28 mouse cellular contexts compared by ENCODE assay signal in the genomic region with DNA sequence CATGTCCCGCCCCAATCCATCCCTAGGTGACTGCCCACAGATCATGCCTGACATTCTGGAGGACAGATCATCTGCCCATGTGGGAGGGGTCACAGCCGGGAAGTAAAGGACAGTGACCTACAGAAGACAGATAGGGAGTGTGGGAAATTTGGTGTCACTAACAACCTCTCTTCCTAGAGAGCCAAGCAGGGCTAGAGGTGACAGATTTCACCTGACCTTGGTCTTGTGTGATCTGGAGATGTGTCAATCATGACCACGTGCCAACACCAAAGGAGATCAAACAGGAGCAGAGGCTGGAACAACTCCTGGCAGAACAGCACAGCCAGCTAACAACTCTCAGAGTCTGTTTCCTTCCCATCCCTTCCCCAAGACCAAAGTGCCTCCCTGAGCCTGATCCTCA.
"Had no signal": no experiment of that assay in that cellular context is flagged by ENCODE, and none has a peak within 500 bp of the region (broad histone marks: within the 10 kb centered on the region; RNA-seq: fewer than 3 reads in every experiment).

No protein-coding gene starts in this region.

- H3K9me3 ChIP-seq: heart, embryonic 13.5 days; heart, embryonic 15.5 days; hindbrain, embryonic 13.5 days; hindbrain, embryonic 15.5 days; kidney, embryonic 15.5 days; limb, embryonic 13.5 days; limb, embryonic 15.5 days; liver, embryonic 13.5 days; liver, embryonic 15.5 days had no signal

- H3K9ac ChIP-seq: heart, embryonic 13.5 days; heart, embryonic 15.5 days; hindbrain, embryonic 13.5 days; hindbrain, embryonic 15.5 days; kidney, embryonic 15.5 days; limb, embryonic 13.5 days; limb, embryonic 15.5 days; liver, embryonic 13.5 days; liver, embryonic 15.5 days had no signal

- H3K27me3 ChIP-seq: hindbrain, embryonic 15.5 days; liver, embryonic 15.5 days had no signal

- H3K4me3 ChIP-seq: heart, adult 2 months; heart, embryonic 13.5 days; heart, embryonic 15.5 days; hindbrain, embryonic 13.5 days; hindbrain, embryonic 15.5 days; kidney, embryonic 15.5 days; limb, embryonic 13.5 days; limb, embryonic 15.5 days; liver, embryonic 13.5 days; liver, embryonic 15.5 days had no signal

- H3K4me1 ChIP-seq: heart, embryonic 13.5 days; heart, embryonic 15.5 days; hindbrain, embryonic 15.5 days had no signal

- H3K4me2 ChIP-seq: heart, embryonic 11.5 days; heart, embryonic 13.5 days; heart, embryonic 15.5 days; hindbrain, embryonic 13.5 days; hindbrain, embryonic 15.5 days; kidney, embryonic 15.5 days; limb, embryonic 13.5 days; limb, embryonic 15.5 days; liver, embryonic 13.5 days; liver, embryonic 15.5 days had no signal

- ATAC-seq: hindbrain, postnatal 0 days; intestine, embryonic 16.5 days had no signal

- H3K27ac ChIP-seq: heart, adult 2 months; heart, embryonic 13.5 days; heart, embryonic 15.5 days; hindbrain, embryonic 13.5 days; hindbrain, embryonic 15.5 days; hindbrain, postnatal 0 days; kidney, embryonic 15.5 days; kidney, postnatal 0 days; limb, embryonic 13.5 days; limb, embryonic 15.5 days; liver, embryonic 13.5 days; liver, embryonic 15.5 days had no signal

- DNase-seq: gastrocnemius, postnatal 14 days; gastrocnemius, postnatal 36 days; heart, adult 11 months; heart, adult 2 months; heart, postnatal 14 days; heart, postnatal 36 days; kidney, adult 11 months; kidney, adult 2 months; kidney, adult 9 months; kidney, postnatal 14 days; kidney, postnatal 36 days; layer of hippocampus, adult 9-11 months; layer of hippocampus, postnatal 36 days; left cerebral cortex, postnatal 4 days; liver, embryonic 13.5 days; lung, adult 18-20 months had no signal

- H3K36me3 ChIP-seq: heart, embryonic 13.5 days; heart, embryonic 15.5 days; hindbrain, embryonic 13.5 days; hindbrain, embryonic 15.5 days; kidney, embryonic 15.5 days; limb, embryonic 13.5 days; limb, embryonic 15.5 days; liver, embryonic 13.5 days; liver, embryonic 15.5 days had no signal
